Mouse (Mus musculus) kidney, postnatal 0 days (tissue): ENCODE results near the gene Fam83f. TPM values are rescaled to one million over a fixed set of nuclear protein-coding genes. Genes with fewer than 3 reads are reported as not detected.

Source experiments
- ATAC-seq: fragments of 200-750 bp; cut with Nextera tagmentation; replicated peaks from 2 replicates; pipeline ENCODE4 v1.8.0; 2017; ENCODE audit warnings: low read depth, moderate number of reproducible peaks, moderate TSS enrichment, moderate library complexity; ENCODE audit not compliant: low FRiP score
- DNase-seq: peaks from one replicate; pipeline ENCODE4 v3.0.0-alpha.2; 2016; ENCODE audit warnings: low spot score
- H3K27ac ChIP-seq: fragments of 300-500 bp; sonication (generic); 2 replicates; pipeline ENCODE4 v1.5.1; 2014; ENCODE audit warnings: mild to moderate bottlenecking
- H3K27me3 ChIP-seq: fragments of 300-500 bp; sonication (generic); 2 replicates; pipeline ENCODE4 v1.6.1; 2014; ENCODE audit warnings: low read length, mixed read lengths; ENCODE audit not compliant: insufficient read depth
- H3K36me3 ChIP-seq: fragments of 300-500 bp; sonication (generic); 2 replicates; pipeline ENCODE4 v1.6.1; 2014; ENCODE audit warnings: low read length, mixed read lengths; ENCODE audit not compliant: insufficient read depth
- H3K4me1 ChIP-seq: fragments of 300-500 bp; sonication (generic); replicated peaks from 2 replicates; pipeline ENCODE4 v1.6.1; 2014; ENCODE audit warnings: antibody characterized with exemption, low read length, mixed read lengths; ENCODE audit not compliant: insufficient read depth
- H3K4me2 ChIP-seq: fragments of 300-500 bp; sonication (generic); 2 replicates; pipeline ENCODE4 v1.6.1; 2014; ENCODE audit warnings: mild to moderate bottlenecking, low read length, moderate library complexity, mixed read lengths
- H3K4me3 ChIP-seq: fragments of 300-500 bp; sonication (generic); replicated peaks from 2 replicates; pipeline ENCODE4 v1.5.1; 2014; ENCODE audit warnings: low read depth, low read length
- H3K9ac ChIP-seq: fragments of 300-500 bp; sonication (generic); 2 replicates; pipeline ENCODE4 v1.6.1; 2014; ENCODE audit warnings: low read depth, low read length
- H3K9me3 ChIP-seq: fragments of 300-500 bp; sonication (generic); replicated peaks from 2 replicates; pipeline ENCODE4 v1.6.1; 2016; ENCODE audit warnings: low read length, inconsistent platforms, mixed read lengths
- CTCF ChIP-seq: IDR thresholded peaks from 2 replicates; pipeline ENCODE4 v1.5.1; 2016; ENCODE audit warnings: antibody characterized with exemption, low read depth, mild to moderate bottlenecking, moderate library complexity
- WGBS: fragments of 180-500 bp; shearing (Covaris S2); extraction: QIAGEN DNeasy Blood & Tissue Kit; methylation state at CpG from one replicate; pipeline ENCODE4 v1.1.7; 2014; 5-methylcytosine and 5-hydroxymethylcytosine counted together
- polyA plus RNA-seq: library from polyadenylated mRNA; unstranded; fragments of >200 nt; fragmentation: Nextera tagmentation; extraction: Ambion mirVana; gene quantifications from 2 replicates; pipeline ENCODE4 v1.2.1, GENCODE M21; 2015

Fam83f gene
- polyA plus RNA-seq, 1 experiment from 2014 or later = 6.1 TPM

DNA sequence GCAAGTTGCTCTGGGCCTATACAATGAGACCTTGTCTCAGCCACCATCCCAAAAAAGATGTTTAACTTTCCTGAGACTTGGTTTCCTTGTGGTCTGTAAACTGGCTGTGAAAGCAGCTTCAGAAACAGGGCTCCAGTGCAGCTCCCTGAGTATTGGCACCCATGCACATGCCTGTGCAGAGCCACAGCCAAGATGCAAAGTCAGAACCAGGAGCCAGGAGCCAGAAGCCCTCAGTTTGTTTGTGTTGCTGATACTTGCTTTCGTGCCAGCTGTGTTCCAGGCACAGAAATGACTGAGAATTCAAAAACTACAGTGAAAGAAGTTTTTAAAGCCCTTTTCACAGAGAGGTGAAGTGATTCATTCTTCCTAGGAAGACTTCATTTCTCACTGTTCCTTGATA lies 45.8 kb downstream of the Fam83f start:
- no peak for TF ChIP-seq CTCF
- DNase-seq = no peak
- 68% methylated on average over 1 of the region's 1 CpGs for WGBS
- no peaks in the 10 kb centered on the region for H3K36me3 ChIP-seq
- 0 out of 2 replicates have a peak, but pooled peaks cover under 1% of the 10 kb centered on the region for H3K4me1 ChIP-seq
- no peak overlapping the region for H3K4me3 ChIP-seq
- H3K9me3 ChIP-seq = no peaks in the 10 kb centered on the region
- no peaks in the 10 kb centered on the region for H3K27me3 ChIP-seq
- no peak for ATAC-seq
- H3K4me2 ChIP-seq = no peak overlapping the region
- H3K9ac ChIP-seq = no peak overlapping the region
- no peak overlapping the region for H3K27ac ChIP-seq

DNA sequence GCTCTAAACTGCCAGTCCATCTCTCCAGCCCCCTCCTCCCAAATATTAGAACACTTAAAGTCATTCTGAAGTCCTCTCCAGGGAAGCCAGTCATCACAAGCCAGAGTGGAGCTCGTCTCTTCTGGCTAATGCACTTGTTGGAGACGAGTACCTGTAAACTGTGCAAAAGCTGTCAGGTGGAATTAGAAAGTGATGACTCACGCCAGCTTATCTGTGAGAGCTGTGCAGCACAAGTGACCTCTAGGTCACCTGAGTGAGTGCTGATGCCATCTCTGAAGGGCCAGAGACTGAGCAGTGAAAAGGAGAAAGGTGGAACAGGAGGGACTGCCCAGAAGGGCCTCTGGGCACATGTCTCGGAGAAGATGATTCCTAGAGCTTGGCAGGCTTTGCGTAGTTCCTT lies 48.6 kb downstream of the Fam83f start:
- ATAC-seq (no peak), DNase-seq (no peak)
- 70% methylated on average over 5 of the region's 5 CpGs for WGBS
- Histone ChIP-seq H3K4me1 (no peaks in the 10 kb centered on the region; the same call in 1 of the 2 replicates), H3K36me3 (no peaks in the 10 kb centered on the region), H3K4me2 (no peak overlapping the region), H3K9me3 (no peaks in the 10 kb centered on the region), H3K9ac (no peak overlapping the region), H3K4me3 (no peak overlapping the region), H3K27ac (no peak overlapping the region), H3K27me3 (no peaks in the 10 kb centered on the region)
- no peak for TF ChIP-seq CTCF

DNA sequence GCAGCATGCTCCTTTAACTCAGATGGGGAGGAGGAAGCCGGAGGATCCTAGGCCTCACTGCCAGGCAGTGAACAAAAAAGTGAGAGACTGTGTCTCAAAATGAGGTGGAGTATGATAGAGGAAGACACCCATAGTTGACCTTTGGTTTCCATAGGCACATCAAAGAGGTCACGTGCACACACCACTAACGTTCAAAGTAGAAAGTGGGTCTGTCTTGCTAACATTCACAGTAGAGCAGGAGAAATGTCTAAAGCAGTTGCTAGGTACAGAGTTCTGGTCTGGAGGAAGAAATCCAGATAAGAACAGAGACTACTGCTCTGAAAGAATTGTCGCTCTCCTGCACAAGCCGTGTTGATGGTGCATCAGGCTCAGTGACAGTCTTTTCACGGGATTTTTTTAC lies 50.2 kb downstream of the Fam83f start:
- DNase-seq (no peak), ATAC-seq (no peak)
- no peak overlapping the region for H3K9ac ChIP-seq
- TF ChIP-seq CTCF = no peak
- WGBS = 64% methylated on average over 6 of the region's 6 CpGs
- no peak overlapping the region for H3K4me3 ChIP-seq
- H3K27me3 ChIP-seq = no peaks in the 10 kb centered on the region
- H3K27ac ChIP-seq = no peak overlapping the region
- H3K4me2 ChIP-seq = no peak overlapping the region
- no peaks in the 10 kb centered on the region for H3K36me3 ChIP-seq
- no peaks in the 10 kb centered on the region; the same call in 1 of the 2 replicates for H3K4me1 ChIP-seq
- no peaks in the 10 kb centered on the region for H3K9me3 ChIP-seq

DNA sequence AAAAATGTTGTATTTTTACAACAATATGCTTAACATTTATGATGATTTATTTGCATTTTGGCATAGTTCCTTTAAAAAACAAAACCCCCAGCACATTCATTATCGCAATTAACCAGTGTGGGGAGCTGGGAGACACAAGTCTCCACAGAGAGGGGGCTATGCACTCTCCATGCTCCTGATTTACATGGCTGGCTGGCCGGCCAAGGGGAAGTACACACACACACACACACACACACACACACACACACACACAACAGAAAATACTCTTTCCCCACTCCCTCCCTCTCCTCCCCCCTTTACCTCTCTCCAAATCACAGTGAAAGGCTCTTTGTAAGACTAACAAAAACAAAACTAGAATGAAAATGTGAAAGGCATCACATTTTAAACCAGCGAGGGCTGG lies 50.7 kb downstream of the Fam83f start:
- 28% methylated on average over 3 of the region's 3 CpGs for WGBS
- Histone ChIP-seq H3K4me2 (no peak overlapping the region), H3K9me3 (no peaks in the 10 kb centered on the region), H3K9ac (no peak overlapping the region), H3K4me3 (no peak overlapping the region), H3K27me3 (no peaks in the 10 kb centered on the region), H3K4me1 (no peaks in the 10 kb centered on the region; the same call in 1 of the 2 replicates), H3K27ac (no peak overlapping the region), H3K36me3 (no peaks in the 10 kb centered on the region)
- ATAC-seq (no peak), DNase-seq (peak; percentile 69)
- no peak for TF ChIP-seq CTCF

DNA sequence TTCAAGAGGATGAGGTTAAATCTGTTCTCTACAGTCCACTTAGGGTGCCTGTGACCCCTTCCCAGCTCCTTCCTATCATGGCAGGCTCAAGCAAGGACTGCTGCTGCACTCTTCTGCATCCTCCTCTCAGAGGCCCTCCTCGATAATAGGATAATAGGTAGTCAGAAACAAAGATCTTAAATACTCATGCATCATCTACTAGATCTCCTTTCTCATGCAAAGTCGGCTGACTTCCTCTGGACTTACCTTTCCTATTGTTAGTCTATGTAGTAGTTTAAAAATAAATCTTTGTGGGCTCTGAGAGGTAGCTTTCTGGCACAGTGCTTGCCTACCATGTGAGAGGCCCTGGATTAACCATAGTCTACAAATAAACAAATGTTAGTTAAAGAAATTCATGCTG lies 57.8 kb downstream of the Fam83f start:
- Histone ChIP-seq H3K4me1 (peaks cover 7% of the 10 kb centered on the region; the same call in 1 of the 2 replicates), H3K4me2 (no peak overlapping the region), H3K4me3 (no peak overlapping the region), H3K27ac (no peak overlapping the region), H3K9ac (no peak overlapping the region), H3K9me3 (no peaks in the 10 kb centered on the region), H3K27me3 (no peaks in the 10 kb centered on the region), H3K36me3 (no peaks in the 10 kb centered on the region)
- WGBS = 67% methylated on average over 2 of the region's 2 CpGs
- no peak for DNase-seq
- TF ChIP-seq CTCF = no peak
- ATAC-seq = no peak

DNA sequence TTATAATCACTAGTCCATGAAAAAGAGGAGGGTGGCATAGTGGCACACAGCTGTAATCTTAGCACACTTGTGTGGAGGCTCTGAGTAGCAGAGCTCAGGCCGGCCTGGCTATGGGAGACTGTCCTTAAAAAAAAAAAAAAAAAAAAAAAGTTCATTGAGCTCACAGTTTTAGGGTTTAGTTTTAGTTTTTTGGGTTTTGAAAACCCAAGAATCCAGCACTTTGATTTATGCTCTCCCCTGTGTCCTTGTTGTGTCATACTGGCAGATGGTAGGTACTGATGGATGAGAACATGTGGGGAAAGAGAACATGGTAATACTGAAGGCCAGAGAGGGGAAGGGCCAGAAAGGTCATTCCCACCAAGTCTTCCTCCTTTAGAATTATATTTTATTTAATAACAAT lies 59.4 kb downstream of the Fam83f start:
- 55% methylated on average over 1 of the region's 1 CpGs for WGBS
- Histone ChIP-seq H3K27ac (no peak overlapping the region), H3K36me3 (no peaks in the 10 kb centered on the region), H3K9me3 (no peaks in the 10 kb centered on the region), H3K9ac (no peak overlapping the region), H3K27me3 (no peaks in the 10 kb centered on the region), H3K4me2 (no peak overlapping the region), H3K4me1 (peaks cover 7% of the 10 kb centered on the region; the same call in 1 of the 2 replicates), H3K4me3 (no peak overlapping the region)
- DNase-seq (no peak), ATAC-seq (no peak)
- no peak for TF ChIP-seq CTCF

DNA sequence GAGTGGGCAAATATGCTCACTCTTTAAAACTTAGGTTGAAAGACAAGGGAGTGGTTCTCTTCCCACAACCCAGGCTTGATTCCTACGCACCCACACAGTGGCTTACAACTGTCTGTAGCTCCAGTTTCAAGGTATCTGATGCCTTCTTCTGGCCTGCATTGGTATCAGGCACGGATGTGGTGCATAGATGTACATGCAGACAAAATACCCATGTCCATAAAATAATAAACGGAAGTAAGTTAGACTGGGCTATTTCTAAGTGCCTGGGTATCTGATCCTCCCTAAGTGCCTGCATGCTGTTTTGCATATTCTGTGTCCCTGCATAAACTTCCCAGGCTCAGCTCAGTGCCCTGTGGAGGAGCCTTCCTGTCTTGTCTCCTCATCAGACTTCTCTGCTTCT lies 59.9 kb downstream of the Fam83f start:
- WGBS = 42% methylated on average over 3 of the region's 3 CpGs
- H3K9ac ChIP-seq = no peak overlapping the region
- no peaks in the 10 kb centered on the region for H3K36me3 ChIP-seq
- H3K4me3 ChIP-seq = no peak overlapping the region
- no peak for DNase-seq
- peak overlapping the region; percentile 50; the same call in 1 of the 2 replicates for H3K27ac ChIP-seq
- no peak for TF ChIP-seq CTCF
- peaks cover 7% of the 10 kb centered on the region; the same call in 1 of the 2 replicates for H3K4me1 ChIP-seq
- no peak overlapping the region for H3K4me2 ChIP-seq
- H3K9me3 ChIP-seq = no peaks in the 10 kb centered on the region
- H3K27me3 ChIP-seq = no peaks in the 10 kb centered on the region
- no peak for ATAC-seq
